Mouse (Mus musculus) lung, postnatal 0 days (tissue): ENCODE data around the gene Dnajc4.

Experiments
- CTCF ChIP-seq: IDR thresholded peaks from 2 replicates; pipeline ENCODE4 v1.5.1; 2016; ENCODE audit warnings: antibody characterized with exemption, mild to moderate bottlenecking
- EP300 ChIP-seq: IDR thresholded peaks from 2 replicates; pipeline ENCODE4 v1.6.1; 2016; ENCODE audit warnings: antibody characterized with exemption, mild to moderate bottlenecking, control low read depth

DNA sequence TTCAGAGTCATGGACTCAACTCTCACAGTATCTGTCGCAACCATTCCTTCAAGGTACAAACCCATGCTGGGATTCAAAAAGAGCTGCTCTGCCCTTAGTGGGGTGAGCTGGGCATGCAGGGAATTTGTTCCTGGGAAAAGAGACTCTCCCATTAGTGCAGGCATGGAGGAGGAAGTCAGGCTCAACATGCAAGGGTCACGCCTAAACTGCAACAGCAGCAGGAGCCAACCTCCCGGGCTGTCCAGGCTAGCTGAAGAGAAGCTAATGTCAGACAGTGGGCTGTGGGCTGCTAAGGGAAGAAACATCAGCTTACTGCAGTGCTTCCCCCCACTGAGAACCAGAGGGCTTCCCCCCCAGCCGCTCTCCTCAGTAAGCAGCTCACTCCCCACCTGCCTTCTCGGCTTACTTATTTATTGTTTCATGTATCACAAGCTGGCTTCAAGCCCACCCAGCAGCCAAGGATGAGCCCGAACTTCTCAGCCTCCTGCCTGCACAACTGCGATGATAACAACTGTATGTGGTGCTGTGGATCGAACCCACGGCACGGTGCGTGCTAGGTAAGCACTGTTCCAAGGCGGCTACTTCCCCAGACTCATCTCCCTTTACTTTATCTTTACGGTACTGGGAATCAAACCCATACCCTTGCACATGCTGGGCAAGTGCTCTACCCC lies 20.0 kb downstream of the Dnajc4 start:
- TF ChIP-seq CTCF (no peak), EP300 (no peak)
